Mouse (Mus musculus) kidney, adult 11 months (tissue): ENCODE results near the gene Cyb561d1.
"Not testable (repeated sequence)": the region's sequence is repeated elsewhere in the genome, so short reads cannot be mapped to it uniquely, and the experiment has no call there.

Experiments
- DNase-seq: peaks from one replicate; pipeline ENCODE4 v3.0.0; 2022

Cyb561d1 gene

GRCm38 (mm10) chr3:108200329-108201323 is at the start of gene Cyb561d1:
TSS of gene Cyb561d1 (minus strand) at chr3:108201212.
- peak; percentile 95 for DNase-seq

GRCm38 (mm10) chr3:108246857-108247256 is 45.8 kb upstream of the Cyb561d1 start:
- DNase-seq: no peak

GRCm38 (mm10) chr3:108241243-108241839 is 40.3 kb upstream of the Cyb561d1 start:
- DNase-seq: no peak

GRCm38 (mm10) chr3:108237474-108238102 is 36.6 kb upstream of the Cyb561d1 start:
- not testable (repeated sequence) for DNase-seq

- peak; percentile 29 for DNase-seq
These were observed 30.6 kb upstream of the Cyb561d1 start for GRCm38 (mm10) chr3:108231646-108232045.

GRCm38 (mm10) chr3:108227521-108227920 is 26.5 kb upstream of the Cyb561d1 start:
- DNase-seq: no peak

GRCm38 (mm10) chr3:108226558-108227350 is 25.7 kb upstream of the Cyb561d1 start, which contains the start of gene Sypl2:
TSS of gene Sypl2 (minus strand) at chr3:108226648.
- DNase-seq: peak; percentile 83

GRCm38 (mm10) chr3:108225711-108226557 is 24.9 kb upstream of the Cyb561d1 start:
- DNase-seq: peak; percentile 88

GRCm38 (mm10) chr3:108220661-108221060 is 19.6 kb upstream of the Cyb561d1 start:
- DNase-seq: no peak

GRCm38 (mm10) chr3:108214734-108215133 is 13.7 kb upstream of the Cyb561d1 start:
- DNase-seq: no peak

GRCm38 (mm10) chr3:108212406-108212805 is 11.4 kb upstream of the Cyb561d1 start:
- DNase-seq: peak; percentile 76

GRCm38 (mm10) chr3:108211845-108212244 is 10.8 kb upstream of the Cyb561d1 start:
- DNase-seq: no peak

- no peak for DNase-seq
These were observed 9.7 kb upstream of the Cyb561d1 start, which contains the start of gene Atxn7l2 for GRCm38 (mm10) chr3:108210771-108211139. TSS of gene Atxn7l2 (minus strand) at chr3:108210934.

GRCm38 (mm10) chr3:108209946-108210770 is 9.1 kb upstream of the Cyb561d1 start:
- peak; percentile 94 for DNase-seq

GRCm38 (mm10) chr3:108209536-108209935 is 8.5 kb upstream of the Cyb561d1 start:
- DNase-seq: no peak

- no peak for DNase-seq
These were observed 8.0 kb upstream of the Cyb561d1 start for GRCm38 (mm10) chr3:108209001-108209400.

GRCm38 (mm10) chr3:108206731-108207375 is 5.8 kb upstream of the Cyb561d1 start:
- DNase-seq: no peak

GRCm38 (mm10) chr3:108205601-108206000 is 4.6 kb upstream of the Cyb561d1 start:
- DNase-seq: no peak

- no peak for DNase-seq
These were observed 3.5 kb upstream of the Cyb561d1 start for GRCm38 (mm10) chr3:108204470-108204869.
